Mouse (Mus musculus) right cerebral cortex, postnatal 10 days (tissue): Measurements from ENCODE around the gene Cav3.

Source experiments
- DNase-seq, 2 experiments: peaks; one replicate each; pipeline ENCODE4 v3.0.0; 2021; ENCODE audit warnings: low spot score in 2 of 2

The Cav3 gene

GRCm38 (mm10) chr6:112459341-112459749 is at the start of gene Cav3:
Gene Cav3 (plus strand): TSS chr6:112459505.
- peak; percentile 38 to 42 for DNase-seq

- peak in 1 of 2 experiments; percentile 45 for DNase-seq
Measured at GRCm38 (mm10) chr6:112419333-112419732, 40.0 kb upstream of the Cav3 start.

- DNase-seq = no peak
Measured at GRCm38 (mm10) chr6:112420883-112421282, 38.4 kb upstream of the Cav3 start.

- DNase-seq = peak; percentile 57 to 64
Measured at GRCm38 (mm10) chr6:112423746-112424501, 35.4 kb upstream of the Cav3 start.

- DNase-seq = peak in 1 of 2 experiments; percentile 18
Measured at GRCm38 (mm10) chr6:112426018-112426732, 33.1 kb upstream of the Cav3 start.

GRCm38 (mm10) chr6:112445675-112446074 is 13.6 kb upstream of the Cav3 start:
- no peak for DNase-seq

GRCm38 (mm10) chr6:112461459-112461858 is 2.2 kb downstream of the Cav3 start:
- no peak for DNase-seq

- DNase-seq = no peak
Measured at GRCm38 (mm10) chr6:112463331-112463730, 4.0 kb downstream of the Cav3 start.

GRCm38 (mm10) chr6:112465441-112465840 is 6.1 kb downstream of the Cav3 start:
- no peak for DNase-seq

GRCm38 (mm10) chr6:112466001-112466400 is 6.7 kb downstream of the Cav3 start:
- DNase-seq = no peak

- no peak for DNase-seq
Measured at GRCm38 (mm10) chr6:112471644-112472043, 12.3 kb downstream of the Cav3 start.

GRCm38 (mm10) chr6:112479861-112480260 is 20.6 kb downstream of the Cav3 start:
- DNase-seq = no peak

GRCm38 (mm10) chr6:112484316-112484715 is 25.0 kb downstream of the Cav3 start:
- DNase-seq = no peak

GRCm38 (mm10) chr6:112487993-112488392 is 28.7 kb downstream of the Cav3 start:
- DNase-seq = no peak

- no peak for DNase-seq
Measured at GRCm38 (mm10) chr6:112488821-112489180, 29.5 kb downstream of the Cav3 start.

GRCm38 (mm10) chr6:112489181-112489909 is 30.0 kb downstream of the Cav3 start:
- peak in 1 of 2 experiments; percentile 41 for DNase-seq

- DNase-seq = no peak
Measured at GRCm38 (mm10) chr6:112489910-112490559, 30.7 kb downstream of the Cav3 start, which contains the start of gene Oxtr. Gene Oxtr (minus strand): TSS chr6:112489943.

- peak; percentile 83 to 89 for DNase-seq
Measured at GRCm38 (mm10) chr6:112490625-112491242, 31.4 kb downstream of the Cav3 start.

- DNase-seq = no peak
Measured at GRCm38 (mm10) chr6:112491521-112491920, 32.2 kb downstream of the Cav3 start.

GRCm38 (mm10) chr6:112492656-112493055 is 33.4 kb downstream of the Cav3 start:
- DNase-seq = no peak

- no peak for DNase-seq
Measured at GRCm38 (mm10) chr6:112493371-112493770, 34.1 kb downstream of the Cav3 start.
